Mouse (Mus musculus) spleen, embryonic (tissue): ENCODE measurements at regions not wholly inside any gene's neighbourhood (a gene's known extent, or its start where the extent isn't known, plus 50 kb on each side); places are given as distances from the start of the nearest gene placed in this dataset.

Source experiments
- CTCF ChIA-PET: fragments of 350-600 bp; sonication (Branson Sonifier 250); formaldehyde crosslinking; loops from one replicate; lab custom pipeline; 2022; lab: Charles Lee

DNA sequence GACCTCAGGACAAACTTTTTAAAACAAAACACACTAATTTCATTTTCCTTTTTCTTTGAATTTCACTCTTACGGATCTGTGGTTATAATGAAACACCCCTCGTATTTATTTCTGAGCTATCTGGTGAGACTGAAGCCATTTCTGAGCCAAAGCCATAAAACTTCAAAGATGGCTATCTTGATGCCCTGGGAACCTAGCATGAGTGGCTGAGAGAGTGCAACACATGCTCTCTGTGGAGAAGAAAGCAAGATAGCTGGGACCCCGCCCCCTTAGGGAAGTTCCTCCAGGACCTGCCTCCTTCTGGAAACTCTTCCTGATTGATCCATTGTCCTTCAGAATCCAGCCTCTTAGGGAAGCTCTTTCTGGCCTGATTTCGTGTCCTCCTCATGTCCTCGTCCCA is 57.6 kb upstream of the Myb start:
- CTCF ChIA-PET, result no interaction called here

DNA sequence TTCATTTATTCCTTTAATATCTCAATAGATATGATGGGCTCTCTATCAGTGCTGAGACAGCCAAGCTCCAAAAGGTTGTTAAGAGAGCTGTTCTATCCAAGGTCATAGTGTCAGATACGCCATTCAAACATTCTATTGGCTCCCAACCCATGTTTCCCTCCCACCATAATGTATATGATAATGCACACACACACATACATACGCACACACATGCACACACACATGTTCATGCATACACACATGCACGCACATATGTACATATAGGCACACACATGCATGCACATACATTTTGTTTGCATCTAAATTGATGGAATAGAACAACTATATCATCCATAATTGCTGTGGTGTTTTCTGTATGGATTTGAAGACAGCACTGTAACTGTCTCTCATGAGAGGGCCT is 60.0 kb upstream of the Myb start:
- CTCF ChIA-PET, result no interaction called here

DNA sequence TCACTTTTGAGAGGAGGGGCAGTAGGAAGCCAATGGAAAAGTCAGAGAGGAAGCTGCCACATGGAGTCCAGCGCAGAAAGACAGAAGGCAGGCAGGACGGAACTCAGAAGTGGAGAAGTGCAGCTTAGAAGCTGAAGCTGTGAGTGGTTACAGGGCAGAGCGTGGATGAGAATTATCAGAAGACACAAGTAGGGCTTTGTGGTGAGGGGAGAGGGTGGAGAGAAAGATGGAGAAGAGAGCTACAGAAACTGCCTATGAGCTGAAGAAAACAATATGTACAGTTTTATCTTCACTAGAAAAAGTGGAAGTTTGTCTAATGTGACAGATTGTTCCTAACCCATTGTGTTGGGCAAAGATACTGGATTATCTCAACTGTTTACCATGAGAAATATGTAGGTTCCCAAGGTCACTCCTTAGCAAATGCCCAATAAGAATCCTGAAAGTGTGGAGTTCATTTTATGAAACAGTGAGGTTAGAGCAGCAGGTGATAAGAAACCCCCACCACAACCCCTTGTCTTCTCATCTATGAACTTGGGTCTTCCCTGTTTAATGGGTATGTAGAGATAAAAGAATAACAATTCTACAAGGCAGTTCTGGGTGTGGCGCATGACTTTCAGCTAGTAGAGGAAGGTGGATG is 60.6 kb upstream of the Myb start:
- CTCF ChIA-PET, result no interaction called here

DNA sequence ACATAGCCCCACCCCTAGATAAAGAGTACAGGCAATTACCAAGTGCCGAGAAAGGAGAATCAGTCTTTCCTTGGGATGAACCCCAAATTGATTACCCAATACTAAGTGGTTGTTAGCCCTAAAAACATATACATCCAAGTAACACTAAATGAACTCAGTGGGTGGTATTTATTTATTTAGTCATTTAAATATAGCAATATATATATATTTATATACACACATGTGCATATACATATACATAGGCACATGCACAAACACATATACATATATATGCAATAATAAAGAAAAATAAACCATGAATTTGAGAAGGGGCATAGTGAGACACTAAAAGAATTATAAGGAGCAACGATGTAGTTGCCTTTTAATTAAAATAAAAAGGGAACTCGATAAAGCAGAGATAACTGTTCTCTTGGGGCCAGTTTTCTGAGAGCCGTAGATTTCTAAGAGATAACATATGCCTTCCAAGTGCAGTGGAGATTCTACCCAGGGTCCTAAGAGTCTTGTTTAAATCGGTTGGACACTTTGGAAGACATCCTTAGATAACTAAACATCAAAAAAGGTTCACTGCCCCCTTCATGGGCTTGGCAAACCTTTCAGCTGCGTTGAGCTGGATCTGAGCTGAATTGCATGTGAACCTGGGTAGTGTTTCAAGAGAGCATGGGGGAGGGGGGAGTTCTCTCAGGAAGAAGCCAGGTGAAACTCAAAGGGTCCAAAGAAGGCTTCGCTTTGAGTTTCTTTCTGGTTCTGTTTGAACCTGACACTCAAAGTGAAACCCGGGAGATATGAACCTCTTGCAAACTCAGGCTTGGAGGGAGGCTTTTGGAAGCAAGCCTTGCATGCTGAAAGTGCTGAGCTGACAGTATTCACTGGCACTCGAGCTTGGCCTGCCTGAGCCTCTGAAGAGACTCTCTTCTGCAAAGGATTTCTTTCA is 61.6 kb upstream of the Myb start:
- CTCF ChIA-PET, result no interaction called here

- CTCF ChIA-PET, result interaction anchor here (0.9 kb wide), 1 partner anchor 11 kb away, joined by 6 read pairs; no protein-coding TSS in a partner anchor
These were observed 62.5 kb upstream of the Myb start for GRCm38 (mm10) chr10:21223104-21223910.

DNA sequence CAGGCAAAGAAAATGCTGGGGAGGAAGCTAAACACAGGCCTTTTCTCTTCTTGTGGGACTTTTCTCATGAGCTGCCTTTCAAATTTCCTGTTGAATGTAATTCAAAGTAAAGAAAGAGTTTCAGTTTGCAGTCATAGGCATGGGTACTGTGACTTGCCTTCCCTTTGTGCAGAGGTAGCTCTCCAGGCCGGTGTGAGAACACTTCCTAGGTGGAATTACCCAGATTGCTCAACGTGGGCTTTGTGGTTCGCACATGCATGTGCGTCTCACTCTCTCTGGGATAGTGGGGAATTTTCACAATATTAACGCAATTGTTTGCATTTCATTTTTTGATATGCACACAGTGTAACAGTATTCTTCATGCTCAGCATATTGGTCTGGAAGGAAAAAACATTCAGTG is 63.4 kb upstream of the Myb start:
- CTCF ChIA-PET, result interaction anchor here (0.7 to 0.9 kb wide), 2 partner anchors 10 to 392 kb away, joined by 4 to 6 read pairs; no protein-coding TSS in a partner anchor

GRCm38 (mm10) chr10:21226210-21226609 is 65.4 kb upstream of the Myb start:
- CTCF ChIA-PET, result interaction anchor here (0.7 kb wide), 1 partner anchor 9 kb away, joined by 9 read pairs; no protein-coding TSS in a partner anchor

- CTCF ChIA-PET, result interaction anchor here (0.5 to 0.6 kb wide), 2 partner anchors 102 to 249 kb away, joined by 3 to 5 read pairs; no protein-coding TSS in a partner anchor
These were observed 67.0 kb upstream of the Myb start for GRCm38 (mm10) chr10:21227764-21228163.

- CTCF ChIA-PET, result interaction anchor here (0.6 kb wide), 1 partner anchor 30 kb away, joined by 3 read pairs; no protein-coding TSS in a partner anchor
These were observed 67.2 kb upstream of the Hbs1l start for GRCm38 (mm10) chr10:21228557-21228956.

DNA sequence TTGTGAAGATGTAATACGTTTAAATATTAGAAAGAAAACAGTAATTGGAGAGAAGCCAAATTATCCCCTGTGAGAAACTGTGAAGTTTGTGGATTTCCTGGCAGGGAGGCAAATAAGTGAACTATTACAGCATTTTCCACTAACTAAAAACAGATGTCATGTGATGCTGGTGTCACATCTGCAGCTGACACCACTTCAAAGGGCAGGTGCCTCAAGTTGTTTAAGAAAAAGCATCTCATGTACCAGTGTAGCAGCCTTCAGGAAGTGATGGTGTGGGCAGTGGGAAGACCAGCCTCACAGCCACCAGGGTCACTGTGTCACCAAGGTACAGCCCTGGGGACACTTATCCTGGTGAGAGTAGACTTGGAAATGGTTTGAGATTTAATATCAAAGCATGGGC is 60.6 kb upstream of the Hbs1l start:
- CTCF ChIA-PET, result interaction anchor here (0.9 kb wide), 1 partner anchor 9 kb away, joined by 3 read pairs; no protein-coding TSS in a partner anchor

GRCm38 (mm10) chr10:21237000-21237399 is 58.8 kb upstream of the Hbs1l start:
- CTCF ChIA-PET, result no interaction called here

DNA sequence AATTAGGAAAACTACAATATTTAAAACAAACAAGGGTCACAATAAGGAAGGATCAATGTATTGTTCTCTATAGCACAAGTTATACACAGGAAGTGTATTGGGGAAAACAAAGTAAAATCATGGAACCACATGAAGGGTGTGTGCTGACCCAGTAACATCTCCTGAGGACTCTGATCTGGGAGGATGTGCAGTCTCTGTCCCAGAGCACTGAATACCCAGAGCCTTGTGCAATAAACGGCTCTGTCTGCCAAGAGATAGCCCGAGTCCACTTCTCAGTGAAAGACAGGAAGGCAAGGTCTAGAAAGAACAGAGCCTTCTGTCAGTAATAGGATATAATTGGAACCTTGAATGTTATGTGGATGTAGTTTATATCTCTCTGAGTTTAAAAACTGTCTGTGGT is 56.3 kb upstream of the Hbs1l start:
- CTCF ChIA-PET, result no interaction called here

GRCm38 (mm10) chr10:21241557-21242222 is 54.1 kb upstream of the Hbs1l start:
- CTCF ChIA-PET, result no interaction called here

- CTCF ChIA-PET, result interaction anchor here (0.7 kb wide), 1 partner anchor 193 kb away, joined by 4 read pairs; no protein-coding TSS in a partner anchor
These were observed 53.1 kb upstream of the Hbs1l start for GRCm38 (mm10) chr10:21242471-21243231.

DNA sequence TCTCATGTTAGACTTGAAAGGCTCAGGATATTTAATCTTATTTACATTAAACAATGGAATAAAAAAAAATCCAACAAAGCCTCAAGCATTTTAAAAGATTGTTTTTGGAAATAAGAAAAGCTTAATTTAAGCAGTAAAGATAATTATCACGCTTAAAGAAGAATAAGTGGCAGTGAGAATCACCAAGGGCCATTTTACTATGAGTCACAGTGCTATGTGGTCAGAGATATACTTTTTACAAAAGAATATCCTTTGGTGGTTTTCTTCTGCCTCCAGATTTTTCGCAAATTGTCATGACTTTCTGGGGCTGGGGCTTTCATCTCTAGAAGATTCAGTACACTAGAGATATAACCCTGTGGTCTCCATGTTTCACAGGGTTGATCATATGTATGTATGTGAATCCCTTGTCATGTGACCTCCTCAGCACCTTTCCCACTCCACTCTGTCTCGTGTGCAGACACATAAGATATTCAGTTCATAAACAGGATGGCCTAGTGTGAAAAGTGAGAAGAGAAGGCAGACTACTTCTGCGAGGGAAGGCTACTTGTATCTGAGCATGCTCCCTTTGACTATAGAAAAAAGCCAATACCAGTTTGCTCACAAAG is 50.8 kb upstream of the Hbs1l start:
- CTCF ChIA-PET, result interaction anchor here (0.6 to 0.7 kb wide), 2 partner anchors 25 to 88 kb away, joined by 3 to 8 read pairs; no protein-coding TSS in a partner anchor

- CTCF ChIA-PET, result no interaction called here
These were observed 50.2 kb upstream of the Hbs1l start for GRCm38 (mm10) chr10:21245558-21245957.
